Mouse (Mus musculus): ENCODE measurements around the gene Tcp11. TPM values are rescaled to one million over a fixed set of nuclear protein-coding genes. Genes with fewer than 3 reads are reported as not detected.

The Tcp11 gene
- total RNA-seq, 1 experiment, result 4.8 TPM

DNA sequence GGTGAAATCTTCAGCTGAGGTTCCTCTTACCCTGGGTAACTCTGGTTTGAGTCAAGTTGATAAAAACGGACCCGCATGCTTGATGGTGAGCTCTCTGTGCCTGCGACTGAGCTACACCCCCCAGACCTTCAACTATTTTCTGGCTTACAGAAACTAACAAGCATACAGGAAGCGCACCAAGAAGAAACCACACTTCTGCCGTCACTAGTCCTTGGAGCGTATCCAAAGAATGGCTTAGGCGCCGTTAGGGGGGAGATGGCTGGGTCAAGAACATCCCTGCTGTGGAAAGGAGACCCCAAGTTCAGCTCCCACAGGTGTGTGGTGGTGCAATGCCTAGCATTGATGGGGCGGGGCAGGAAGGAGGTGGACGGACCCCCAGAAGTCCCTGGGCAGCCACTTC is 16.0 kb upstream of the Tcp11 start:
- Histone ChIP-seq H3K27ac (ENCODE audit: insufficient read depth, low read depth, low read length, poor library complexity, severe bottlenecking) (no peak overlapping the region), H3K9me3 (ENCODE audit: control insufficient read depth, insufficient read depth, low read depth, low read length) (no peaks in the 10 kb centered on the region), H3K36me3 (ENCODE audit: control insufficient read depth, insufficient read depth, low read length, poor library complexity, severe bottlenecking) (no peaks in the 10 kb centered on the region), H3K4me3 (ENCODE audit: insufficient read depth in 1 of 2, low read depth in 1 of 2, low read length in 2 of 2, poor library complexity in 1 of 2, severe bottlenecking in 1 of 2) (0 out of 4 replicates have a peak overlapping the region, but pooled peaks of 1 of the 2 experiments have one; percentile 13), H3K9ac (ENCODE audit: insufficient read depth, low read depth, low read length, poor library complexity, severe bottlenecking) (no peak overlapping the region; the same call in 1 of the 2 replicates), H3K4me1 (ENCODE audit: control insufficient read depth in 2 of 2, insufficient read depth in 2 of 2, low read length in 2 of 2, poor library complexity in 1 of 2) (peaks cover 2 to 4% of the 10 kb centered on the region in 2 experiments; a peak in 3 of 4 replicates)
- DNase-seq (ENCODE audit: low read depth, low spot score), result no peak
- TF ChIP-seq ZC3H11A (IDR thresholded peaks at IDR 0.05; ENCODE audit: borderline replicate concordance, low read depth, low read length) (no peak), MAFK (IDR thresholded peaks at IDR 0.05; ENCODE audit: insufficient read depth, low read depth, low read length) (no peak), HCFC1 (IDR thresholded peaks at IDR 0.05; ENCODE audit: borderline replicate concordance, insufficient read depth, low read length) (no peak), ZNF384 (IDR thresholded peaks at IDR 0.05; ENCODE audit: low read depth, low read length) (no peak), CHD2 (IDR thresholded peaks at IDR 0.05; ENCODE audit: low read depth, low read length) (no peak)
- in situ Hi-C loops (cut with MboI; ENCODE audit: low sequenced_read_pairs in 2 of 2, unreplicated experiment in 2 of 2), result no loop called here

DNA sequence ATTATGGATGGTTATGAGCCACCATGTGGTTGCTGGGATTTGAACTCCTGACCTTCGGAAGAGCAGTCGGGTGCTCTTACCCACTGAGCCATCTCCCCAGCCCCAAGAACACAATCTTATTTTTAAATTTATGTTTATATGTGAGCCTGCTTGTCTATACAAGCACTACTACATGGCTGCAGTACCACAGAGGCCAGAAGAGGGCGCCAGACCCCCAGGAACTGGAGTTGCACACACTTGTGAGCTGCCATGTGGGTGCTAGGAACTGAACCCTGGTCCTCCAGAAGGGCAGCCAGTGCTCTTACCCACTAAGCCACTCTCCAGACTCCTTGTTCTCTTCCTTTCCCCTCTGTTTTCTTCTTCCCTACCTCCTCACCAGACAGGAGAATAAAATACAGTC is 13.4 kb upstream of the Tcp11 start:
- DNase-seq (ENCODE audit: low read depth, low spot score), result no peak
- no peak overlapping the region for H3K27ac ChIP-seq (ENCODE audit: insufficient read depth, low read depth, low read length, poor library complexity, severe bottlenecking)
- no peaks in the 10 kb centered on the region for H3K9me3 ChIP-seq (ENCODE audit: control insufficient read depth, insufficient read depth, low read depth, low read length)
- H3K36me3 ChIP-seq (ENCODE audit: control insufficient read depth, insufficient read depth, low read length, poor library complexity, severe bottlenecking), result no peaks in the 10 kb centered on the region
- no peak for TF ChIP-seq ZC3H11A (IDR thresholded peaks at IDR 0.05; ENCODE audit: borderline replicate concordance, low read depth, low read length)
- no peak for TF ChIP-seq MAFK (IDR thresholded peaks at IDR 0.05; ENCODE audit: insufficient read depth, low read depth, low read length)
- TF ChIP-seq CHD2 (IDR thresholded peaks at IDR 0.05; ENCODE audit: low read depth, low read length), result no peak
- TF ChIP-seq ZNF384 (IDR thresholded peaks at IDR 0.05; ENCODE audit: low read depth, low read length), result no peak
- H3K4me3 ChIP-seq (ENCODE audit: insufficient read depth in 1 of 2, low read depth in 1 of 2, low read length in 2 of 2, poor library complexity in 1 of 2, severe bottlenecking in 1 of 2), result no peak overlapping the region
- H3K9ac ChIP-seq (ENCODE audit: insufficient read depth, low read depth, low read length, poor library complexity, severe bottlenecking), result no peak overlapping the region
- peaks cover 2 to 6% of the 10 kb centered on the region in 2 experiments; a peak in 3 of 4 replicates for H3K4me1 ChIP-seq (ENCODE audit: control insufficient read depth in 2 of 2, insufficient read depth in 2 of 2, low read length in 2 of 2, poor library complexity in 1 of 2)
- in situ Hi-C loops (cut with MboI; ENCODE audit: low sequenced_read_pairs in 2 of 2, unreplicated experiment in 2 of 2), result loop anchor here in 1 of 2 experiments (5.0 kb wide), 1 partner anchor 68 kb away; no protein-coding TSS in a partner anchor

DNA sequence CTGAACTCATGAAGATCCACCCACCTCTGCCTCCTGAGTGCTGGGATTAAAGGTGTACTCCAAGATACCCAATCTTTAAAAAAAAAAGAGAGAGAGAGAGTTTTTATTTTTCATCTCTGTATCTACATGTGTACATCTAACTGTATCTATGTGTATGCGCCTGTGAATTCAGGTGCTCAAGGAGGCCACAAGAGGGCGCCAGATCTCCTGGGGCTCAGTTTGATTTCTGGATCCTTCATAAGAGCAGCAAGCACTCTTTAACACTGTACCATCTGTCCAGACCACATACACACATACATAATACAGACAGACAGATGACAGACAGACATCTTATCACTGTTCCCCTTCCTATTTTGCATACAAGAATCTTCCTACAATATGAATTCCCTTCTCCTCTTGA is 11.9 kb upstream of the Tcp11 start:
- no peak overlapping the region for H3K27ac ChIP-seq (ENCODE audit: insufficient read depth, low read depth, low read length, poor library complexity, severe bottlenecking)
- no peak for TF ChIP-seq CHD2 (IDR thresholded peaks at IDR 0.05; ENCODE audit: low read depth, low read length)
- TF ChIP-seq ZNF384 (IDR thresholded peaks at IDR 0.05; ENCODE audit: low read depth, low read length), result no peak
- TF ChIP-seq HCFC1 (IDR thresholded peaks at IDR 0.05; ENCODE audit: borderline replicate concordance, insufficient read depth, low read length), result no peak
- no peak for TF ChIP-seq ZC3H11A (IDR thresholded peaks at IDR 0.05; ENCODE audit: borderline replicate concordance, low read depth, low read length)
- in situ Hi-C loops (cut with MboI; ENCODE audit: low sequenced_read_pairs in 2 of 2, unreplicated experiment in 2 of 2), result loop anchor here in 1 of 2 experiments (5.0 kb wide), 1 partner anchor 70 kb away; no protein-coding TSS in a partner anchor
- H3K4me3 ChIP-seq (ENCODE audit: insufficient read depth in 1 of 2, low read depth in 1 of 2, low read length in 2 of 2, poor library complexity in 1 of 2, severe bottlenecking in 1 of 2), result no peak overlapping the region
- H3K9me3 ChIP-seq (ENCODE audit: control insufficient read depth, insufficient read depth, low read depth, low read length), result no peaks in the 10 kb centered on the region
- H3K9ac ChIP-seq (ENCODE audit: insufficient read depth, low read depth, low read length, poor library complexity, severe bottlenecking), result no peak overlapping the region
- H3K36me3 ChIP-seq (ENCODE audit: control insufficient read depth, insufficient read depth, low read length, poor library complexity, severe bottlenecking), result no peaks in the 10 kb centered on the region
- peaks cover 2 to 12% of the 10 kb centered on the region in 2 experiments; a peak in 3 of 4 replicates for H3K4me1 ChIP-seq (ENCODE audit: control insufficient read depth in 2 of 2, insufficient read depth in 2 of 2, low read length in 2 of 2, poor library complexity in 1 of 2)
- DNase-seq (ENCODE audit: low read depth, low spot score), result no peak

DNA sequence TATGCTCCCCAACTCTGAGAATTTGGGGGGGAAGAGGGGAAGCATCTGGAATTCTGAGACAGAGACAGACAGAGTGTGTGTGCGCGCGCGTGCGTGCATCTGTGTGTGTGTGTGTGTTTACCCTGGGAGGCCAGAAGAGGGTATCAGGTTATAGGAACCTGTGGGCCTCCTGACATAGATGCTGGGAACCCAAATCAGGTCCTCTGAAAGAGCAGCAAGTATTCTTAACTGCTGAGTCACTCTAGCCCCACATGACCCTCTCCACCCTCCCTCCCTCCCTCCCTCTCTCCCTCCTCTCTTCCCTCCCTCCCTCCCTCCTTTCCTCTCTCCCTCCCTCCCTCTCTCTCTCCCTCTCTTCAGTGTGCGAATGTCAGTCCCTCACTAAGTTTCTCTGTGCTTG is 8.3 kb upstream of the Tcp11 start:
- TF ChIP-seq ZNF384 (IDR thresholded peaks at IDR 0.05; ENCODE audit: low read depth, low read length) (no peak), MAFK (IDR thresholded peaks at IDR 0.05; ENCODE audit: insufficient read depth, low read depth, low read length) (peak; percentile 65; the same call in 1 of the 2 replicates)
- Histone ChIP-seq H3K9ac (ENCODE audit: insufficient read depth, low read depth, low read length, poor library complexity, severe bottlenecking) (peak overlapping the region; percentile 62), H3K27ac (ENCODE audit: insufficient read depth, low read depth, low read length, poor library complexity, severe bottlenecking) (peak overlapping the region; percentile 83), H3K4me3 (ENCODE audit: insufficient read depth in 1 of 2, low read depth in 1 of 2, low read length in 2 of 2, poor library complexity in 1 of 2, severe bottlenecking in 1 of 2) (peak overlapping the region; percentile 4 to 28; a peak in 3 of 4 replicates), H3K36me3 (ENCODE audit: control insufficient read depth, insufficient read depth, low read length, poor library complexity, severe bottlenecking) (no peaks in the 10 kb centered on the region), H3K4me1 (ENCODE audit: control insufficient read depth in 2 of 2, insufficient read depth in 2 of 2, low read length in 2 of 2, poor library complexity in 1 of 2) (peaks cover 6 to 18% of the 10 kb centered on the region in 2 experiments), H3K9me3 (ENCODE audit: control insufficient read depth, insufficient read depth, low read depth, low read length) (no peaks in the 10 kb centered on the region)
- no peak for DNase-seq (ENCODE audit: low read depth, low spot score)
- in situ Hi-C loops (cut with MboI; ENCODE audit: low sequenced_read_pairs in 2 of 2, unreplicated experiment in 2 of 2), result no loop called here

DNA sequence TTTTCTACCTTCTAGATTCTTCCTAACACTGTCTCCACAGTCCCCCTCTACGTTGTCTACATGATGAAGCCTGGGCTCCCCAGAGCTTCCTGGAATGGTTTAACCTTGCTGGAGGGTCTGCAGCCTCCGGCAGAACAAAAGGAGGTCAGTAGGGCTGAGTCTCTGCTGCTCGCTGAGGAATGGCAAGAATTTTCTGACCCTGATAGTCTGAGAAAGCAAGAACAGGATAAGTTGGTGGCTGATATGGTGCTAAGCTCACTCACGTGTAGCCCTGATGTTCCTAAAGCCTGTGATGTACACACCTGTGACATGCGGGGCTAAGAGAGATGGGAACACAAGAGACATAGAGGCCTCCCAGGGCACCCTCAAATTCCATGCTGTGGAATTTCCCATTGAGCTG is 7.0 kb upstream of the Tcp11 start:
- DNase-seq (ENCODE audit: low read depth, low spot score), result peak; percentile 52
- TF ChIP-seq MAFK (IDR thresholded peaks at IDR 0.05; ENCODE audit: insufficient read depth, low read depth, low read length) (no peak), ZC3H11A (IDR thresholded peaks at IDR 0.05; ENCODE audit: borderline replicate concordance, low read depth, low read length) (no peak), ZNF384 (IDR thresholded peaks at IDR 0.05; ENCODE audit: low read depth, low read length) (no peak), CHD2 (IDR thresholded peaks at IDR 0.05; ENCODE audit: low read depth, low read length) (no peak), HCFC1 (IDR thresholded peaks at IDR 0.05; ENCODE audit: borderline replicate concordance, insufficient read depth, low read length) (no peak)
- H3K9me3 ChIP-seq (ENCODE audit: control insufficient read depth, insufficient read depth, low read depth, low read length), result no peaks in the 10 kb centered on the region
- H3K4me1 ChIP-seq (ENCODE audit: control insufficient read depth in 2 of 2, insufficient read depth in 2 of 2, low read length in 2 of 2, poor library complexity in 1 of 2), result peaks cover 6 to 29% of the 10 kb centered on the region in 2 experiments
- peak overlapping the region; percentile 88 for H3K27ac ChIP-seq (ENCODE audit: insufficient read depth, low read depth, low read length, poor library complexity, severe bottlenecking)
- in situ Hi-C loops (cut with MboI; ENCODE audit: low sequenced_read_pairs in 2 of 2, unreplicated experiment in 2 of 2), result no loop called here
- H3K4me3 ChIP-seq (ENCODE audit: insufficient read depth in 1 of 2, low read depth in 1 of 2, low read length in 2 of 2, poor library complexity in 1 of 2, severe bottlenecking in 1 of 2), result no peak overlapping the region
- peak overlapping the region; percentile 61; the same call in 1 of the 2 replicates for H3K9ac ChIP-seq (ENCODE audit: insufficient read depth, low read depth, low read length, poor library complexity, severe bottlenecking)
- H3K36me3 ChIP-seq (ENCODE audit: control insufficient read depth, insufficient read depth, low read length, poor library complexity, severe bottlenecking), result no peaks in the 10 kb centered on the region
